Mouse (Mus musculus): ENCODE measurements around the gene Dars2. TPM values are rescaled to one million over a fixed set of nuclear protein-coding genes. Genes with fewer than 3 reads are reported as not detected.
"Not testable (repeated sequence)": the region's sequence is repeated elsewhere in the genome, so short reads cannot be mapped to it uniquely, and the experiment has no call there.

The Dars2 gene
- polyA plus RNA-seq, 1 experiment from 2014 or later = 49.3 TPM

GRCm38 (mm10) chr1:161033856-161034434 lies 36.5 kb downstream of the Dars2 start:
- ATAC-seq (ENCODE audit: low FRiP score) = no peak
- Histone ChIP-seq H3K9ac (peak overlapping the region; percentile 86), H3K27me3 (no peaks in the 10 kb centered on the region), H3K4me2 (peak overlapping the region; percentile 72), H3K4me3 (replicated peaks) (peak overlapping the region; percentile 74), H3K36me3 (replicated peaks) (peaks cover 46% of the 10 kb centered on the region), H3K27ac (peak overlapping the region; percentile 86), H3K4me1 (peaks cover 29% of the 10 kb centered on the region), H3K9me3 (no peaks in the 10 kb centered on the region)
- 2% methylated on average over 21 of the region's 21 CpGs for WGBS

GRCm38 (mm10) chr1:161032345-161032744 lies 38.1 kb downstream of the Dars2 start:
- H3K36me3 ChIP-seq (replicated peaks) = peaks cover 34% of the 10 kb centered on the region
- ATAC-seq (ENCODE audit: low FRiP score) = no peak
- H3K4me1 ChIP-seq = peaks cover 19% of the 10 kb centered on the region
- WGBS = 92% methylated on average over 7 of the region's 7 CpGs
- H3K4me2 ChIP-seq = no peak overlapping the region
- no peak overlapping the region for H3K9ac ChIP-seq
- H3K4me3 ChIP-seq (replicated peaks) = no peak overlapping the region
- H3K27me3 ChIP-seq = no peaks in the 10 kb centered on the region
- H3K27ac ChIP-seq = no peak overlapping the region
- no peaks in the 10 kb centered on the region for H3K9me3 ChIP-seq

- Histone ChIP-seq H3K9ac (no peak overlapping the region), H3K4me3 (replicated peaks) (no peak overlapping the region), H3K27ac (no peak overlapping the region), H3K4me2 (no peak overlapping the region), H3K36me3 (replicated peaks) (peaks cover 36% of the 10 kb centered on the region), H3K27me3 (no peaks in the 10 kb centered on the region), H3K9me3 (no peaks in the 10 kb centered on the region), H3K4me1 (peaks cover 16% of the 10 kb centered on the region)
- 95% methylated on average over 9 of the region's 9 CpGs for WGBS
- ATAC-seq (ENCODE audit: low FRiP score) = no peak
These were observed 38.6 kb downstream of the Dars2 start for GRCm38 (mm10) chr1:161031881-161032280.

GRCm38 (mm10) chr1:161030058-161030457 lies 40.4 kb downstream of the Dars2 start:
- no peak for ATAC-seq (ENCODE audit: low FRiP score)
- Histone ChIP-seq H3K9ac (no peak overlapping the region), H3K36me3 (replicated peaks) (peaks cover 35% of the 10 kb centered on the region), H3K27me3 (no peaks in the 10 kb centered on the region), H3K9me3 (no peaks in the 10 kb centered on the region), H3K4me1 (peaks cover 9% of the 10 kb centered on the region), H3K4me2 (no peak overlapping the region), H3K4me3 (replicated peaks) (no peak overlapping the region), H3K27ac (no peak overlapping the region)
- WGBS = 93% methylated on average over 3 of the region's 3 CpGs

- not testable (repeated sequence) for ATAC-seq (ENCODE audit: low FRiP score); H3K27ac ChIP-seq; H3K4me3 ChIP-seq (replicated peaks); H3K9me3 ChIP-seq; H3K4me1 ChIP-seq; H3K27me3 ChIP-seq; H3K9ac ChIP-seq; H3K4me2 ChIP-seq
- peaks cover 35% of the 10 kb centered on the region for H3K36me3 ChIP-seq (replicated peaks)
- 76% methylated on average over 1 of the region's 1 CpGs for WGBS
These were observed 42.0 kb downstream of the Dars2 start for GRCm38 (mm10) chr1:161028427-161028826.

GRCm38 (mm10) chr1:161027196-161027595 lies 43.3 kb downstream of the Dars2 start:
- Histone ChIP-seq H3K4me1 (no peaks in the 10 kb centered on the region), H3K9ac (no peak overlapping the region), H3K36me3 (replicated peaks) (peaks cover 32% of the 10 kb centered on the region), H3K27ac (no peak overlapping the region), H3K27me3 (no peaks in the 10 kb centered on the region), H3K9me3 (no peaks in the 10 kb centered on the region), H3K4me3 (replicated peaks) (no peak overlapping the region), H3K4me2 (no peak overlapping the region)
- no peak for ATAC-seq (ENCODE audit: low FRiP score)
- WGBS = 88% methylated on average over 2 of the region's 2 CpGs

- H3K4me1 ChIP-seq = no peaks in the 10 kb centered on the region
- H3K36me3 ChIP-seq (replicated peaks) = peaks cover 27% of the 10 kb centered on the region
- no peaks in the 10 kb centered on the region for H3K27me3 ChIP-seq
- no peak for ATAC-seq (ENCODE audit: low FRiP score)
- no peak overlapping the region for H3K4me2 ChIP-seq
- 95% methylated on average over 5 of the region's 5 CpGs for WGBS
- H3K4me3 ChIP-seq (replicated peaks) = no peak overlapping the region
- no peak overlapping the region for H3K9ac ChIP-seq
- no peak overlapping the region for H3K27ac ChIP-seq
- H3K9me3 ChIP-seq = no peaks in the 10 kb centered on the region
These were observed 44.8 kb downstream of the Dars2 start for GRCm38 (mm10) chr1:161025410-161026210.

- Histone ChIP-seq H3K36me3 (replicated peaks) (peaks cover 37% of the 10 kb centered on the region), H3K4me2 (no peak overlapping the region), H3K9ac (no peak overlapping the region), H3K4me3 (replicated peaks) (no peak overlapping the region), H3K9me3 (no peaks in the 10 kb centered on the region), H3K27me3 (no peaks in the 10 kb centered on the region), H3K4me1 (no peaks in the 10 kb centered on the region), H3K27ac (no peak overlapping the region)
- 95% methylated on average over 14 of the region's 14 CpGs for WGBS
- no peak for ATAC-seq (ENCODE audit: low FRiP score)
These were observed 50.4 kb downstream of the Dars2 start for GRCm38 (mm10) chr1:161020051-161020450.

GRCm38 (mm10) chr1:161016378-161016777 lies 54.1 kb downstream of the Dars2 start:
- no peak overlapping the region for H3K4me2 ChIP-seq
- H3K4me3 ChIP-seq (replicated peaks) = no peak overlapping the region
- peaks cover 49% of the 10 kb centered on the region for H3K36me3 ChIP-seq (replicated peaks)
- no peak for ATAC-seq (ENCODE audit: low FRiP score)
- 89% methylated on average over 2 of the region's 2 CpGs for whole genome bisulfite sequencing
- no peak overlapping the region for H3K9ac ChIP-seq
- no peak overlapping the region for H3K27ac ChIP-seq
- H3K4me1 ChIP-seq = no peaks in the 10 kb centered on the region
- H3K9me3 ChIP-seq = no peaks in the 10 kb centered on the region
- no peaks in the 10 kb centered on the region for H3K27me3 ChIP-seq

GRCm38 (mm10) chr1:161010436-161010835 lies 60.0 kb downstream of the Dars2 start:
- Histone ChIP-seq H3K27ac (no peak overlapping the region), H3K9ac (no peak overlapping the region), H3K4me2 (no peak overlapping the region), H3K36me3 (replicated peaks) (peaks cover 21% of the 10 kb centered on the region), H3K9me3 (no peaks in the 10 kb centered on the region), H3K27me3 (no peaks in the 10 kb centered on the region), H3K4me1 (no peaks in the 10 kb centered on the region), H3K4me3 (replicated peaks) (no peak overlapping the region)
- ATAC-seq (ENCODE audit: low FRiP score) = no peak
- 89% methylated on average over 4 of the region's 4 CpGs for WGBS

- WGBS = 94% methylated on average over 2 of the region's 2 CpGs
These were observed 62.4 kb downstream of the Dars2 start for GRCm38 (mm10) chr1:161008038-161008437.

GRCm38 (mm10) chr1:161006471-161006870 lies 64.0 kb downstream of the Dars2 start:
- Histone ChIP-seq H3K9me3 (no peaks in the 10 kb centered on the region), H3K9ac (no peak overlapping the region), H3K36me3 (replicated peaks) (peaks cover 15% of the 10 kb centered on the region; the same call in 1 of the 2 replicates), H3K4me1 (no peaks in the 10 kb centered on the region), H3K27ac (no peak overlapping the region), H3K27me3 (no peaks in the 10 kb centered on the region), H3K4me2 (no peak overlapping the region), H3K4me3 (replicated peaks) (no peak overlapping the region)
- no peak for ATAC-seq (ENCODE audit: low FRiP score)
- 83% methylated on average over 5 of the region's 5 CpGs for WGBS

More at GRCm38 (mm10) chr1:161008038-161008437, 62.4 kb downstream of the Dars2 start:
- Histone ChIP-seq H3K4me3 (replicated peaks) (no peak overlapping the region), H3K9me3 (no peaks in the 10 kb centered on the region), H3K36me3 (replicated peaks) (peaks cover 29% of the 10 kb centered on the region), H3K4me1 (no peaks in the 10 kb centered on the region), H3K9ac (no peak overlapping the region), H3K27ac (no peak overlapping the region), H3K27me3 (no peaks in the 10 kb centered on the region), H3K4me2 (no peak overlapping the region)
- no peak for ATAC-seq (ENCODE audit: low FRiP score)

GRCm38 (mm10) chr1:161005526-161005925 lies 64.9 kb downstream of the Dars2 start:
- Histone ChIP-seq H3K4me3 (replicated peaks) (no peak overlapping the region), H3K4me2 (no peak overlapping the region), H3K27ac (no peak overlapping the region), H3K36me3 (replicated peaks) (peaks cover 14% of the 10 kb centered on the region; the same call in 1 of the 2 replicates), H3K4me1 (no peaks in the 10 kb centered on the region), H3K9ac (no peak overlapping the region), H3K27me3 (no peaks in the 10 kb centered on the region), H3K9me3 (no peaks in the 10 kb centered on the region)
- 81% methylated on average over 3 of the region's 3 CpGs for WGBS
- ATAC-seq (ENCODE audit: low FRiP score) = no peak
